Mouse (Mus musculus) intestine, embryonic 15.5 days (tissue): ENCODE data around the gene Slc25a20. TPM values are rescaled to one million over a fixed set of nuclear protein-coding genes. Genes with fewer than 3 reads are reported as not detected.
A peak's percentile ranks its signal among the peaks of the same experiment; 100 is the strongest.

ENCODE experiments used
- ATAC-seq: fragments of 200-750 bp; cut with Nextera tagmentation; 2 replicates; pipeline ENCODE4 v1.8.0; 2017; ENCODE audit warnings: moderate TSS enrichment, moderate library complexity
- H3K27ac ChIP-seq: fragments of 300-500 bp; sonication (generic); 2 replicates; pipeline ENCODE4 v1.5.1; 2015; ENCODE audit warnings: mild to moderate bottlenecking, inconsistent platforms
- H3K27me3 ChIP-seq: fragments of 300-500 bp; sonication (generic); replicated peaks from 2 replicates; pipeline ENCODE4 v1.6.1; 2015; ENCODE audit warnings: inconsistent platforms
- H3K36me3 ChIP-seq: fragments of 300-500 bp; sonication (generic); 2 replicates; pipeline ENCODE4 v1.6.1; 2015; ENCODE audit warnings: inconsistent platforms
- H3K4me1 ChIP-seq: fragments of 300-500 bp; sonication (generic); replicated peaks from 2 replicates; pipeline ENCODE4 v1.6.1; 2015; ENCODE audit warnings: inconsistent platforms
- H3K4me2 ChIP-seq: fragments of 300-500 bp; sonication (generic); replicated peaks from 2 replicates; pipeline ENCODE4 v1.6.1; 2015; ENCODE audit warnings: mild to moderate bottlenecking, inconsistent platforms
- H3K4me3 ChIP-seq: fragments of 300-500 bp; sonication (generic); replicated peaks from 2 replicates; pipeline ENCODE4 v1.5.1; 2015; ENCODE audit warnings: inconsistent platforms
- H3K9ac ChIP-seq: fragments of 300-500 bp; sonication (generic); 2 replicates; pipeline ENCODE4 v1.6.1; 2015; ENCODE audit warnings: inconsistent platforms
- H3K9me3 ChIP-seq: fragments of 300-500 bp; sonication (generic); 2 replicates; pipeline ENCODE4 v1.6.1; 2016; ENCODE audit warnings: inconsistent platforms
- WGBS: fragments of 180-500 bp; shearing (Covaris S2); methylation state at CpG from one replicate; pipeline ENCODE4 v1.1.7; 2015; 5-methylcytosine and 5-hydroxymethylcytosine counted together
- polyA plus RNA-seq: library from polyadenylated mRNA; unstranded; fragments of >200 nt; fragmentation: Nextera tagmentation; extraction: Ambion mirVana; gene quantifications from 2 replicates; pipeline ENCODE4 v1.2.1, GENCODE M21; 2015

Gene Slc25a20
- polyA plus RNA-seq, 1 experiment from 2014 or later: 77.1 TPM

GRCm38 (mm10) chr9:108688451-108688850, 26.6 kb downstream of the Slc25a20 start:
- Histone ChIP-seq H3K27ac (no peak overlapping the region), H3K4me3 (no peak overlapping the region), H3K36me3 (no peaks in the 10 kb centered on the region), H3K4me2 (no peak overlapping the region), H3K9me3 (no peaks in the 10 kb centered on the region), H3K4me1 (peaks cover 9% of the 10 kb centered on the region; the same call in 1 of the 2 replicates), H3K9ac (no peak overlapping the region), H3K27me3 (no peaks in the 10 kb centered on the region)
- 81% methylated on average over 9 of the region's 9 CpGs for whole genome bisulfite sequencing
- ATAC-seq: no peak

GRCm38 (mm10) chr9:108689106-108689505, 27.2 kb downstream of the Slc25a20 start, which contains the start of gene Prkar2a:
TSS of gene Prkar2a (plus strand) at chr9:108689314.
- H3K4me1 ChIP-seq: peaks cover 13% of the 10 kb centered on the region
- ATAC-seq: no peak
- H3K9ac ChIP-seq: no peak within 1 kb of the TSS
- peak within 1 kb of the TSS; percentile 17; the same call in 1 of the 2 replicates for H3K4me2 ChIP-seq
- no peaks in the 10 kb centered on the region for H3K36me3 ChIP-seq
- H3K4me3 ChIP-seq: no peak within 1 kb of the TSS
- no peaks in the 10 kb centered on the region for H3K27me3 ChIP-seq
- no peaks in the 10 kb centered on the region for H3K9me3 ChIP-seq
- H3K27ac ChIP-seq: peak within 1 kb of the TSS; percentile 56; the same call in 1 of the 2 replicates
- 84% methylated on average over 1 of the region's 1 CpGs for WGBS

- Histone ChIP-seq H3K9ac (no peak overlapping the region), H3K4me1 (peaks cover 14% of the 10 kb centered on the region), H3K4me3 (no peak overlapping the region), H3K27ac (peak overlapping the region; percentile 56; the same call in 1 of the 2 replicates), H3K36me3 (no peaks in the 10 kb centered on the region), H3K4me2 (peak overlapping the region; percentile 17), H3K9me3 (no peaks in the 10 kb centered on the region), H3K27me3 (no peaks in the 10 kb centered on the region)
- WGBS: 50% methylated on average over 1 of the region's 1 CpGs
- ATAC-seq: peak; percentile 44
Measured at GRCm38 (mm10) chr9:108689993-108690392, 28.1 kb downstream of the Slc25a20 start.

GRCm38 (mm10) chr9:108690914-108691313, 29.0 kb downstream of the Slc25a20 start:
- ATAC-seq: no peak
- Histone ChIP-seq H3K4me2 (no peak overlapping the region), H3K4me1 (peaks cover 17% of the 10 kb centered on the region), H3K9me3 (no peaks in the 10 kb centered on the region), H3K27ac (peak overlapping the region; percentile 87), H3K36me3 (no peaks in the 10 kb centered on the region), H3K27me3 (no peaks in the 10 kb centered on the region), H3K9ac (no peak overlapping the region), H3K4me3 (no peak overlapping the region)
- WGBS: 78% methylated on average over 6 of the region's 6 CpGs

- H3K4me1 ChIP-seq: peaks cover 14% of the 10 kb centered on the region
- 62% methylated on average over 8 of the region's 8 CpGs for WGBS
- H3K27me3 ChIP-seq: no peaks in the 10 kb centered on the region
- H3K27ac ChIP-seq: peak overlapping the region; percentile 87
- no peaks in the 10 kb centered on the region for H3K9me3 ChIP-seq
- peak; percentile 9; the same call in 1 of the 2 replicates for ATAC-seq
- H3K4me2 ChIP-seq: peak overlapping the region; percentile 94
- no peaks in the 10 kb centered on the region for H3K36me3 ChIP-seq
- H3K4me3 ChIP-seq: no peak overlapping the region
- peak overlapping the region; percentile 82 for H3K9ac ChIP-seq
Measured at GRCm38 (mm10) chr9:108691371-108691770, 29.5 kb downstream of the Slc25a20 start.

GRCm38 (mm10) chr9:108691846-108692225, 29.9 kb downstream of the Slc25a20 start:
- Histone ChIP-seq H3K27ac (peak overlapping the region; percentile 87), H3K9me3 (no peaks in the 10 kb centered on the region), H3K4me2 (peak overlapping the region; percentile 94), H3K36me3 (no peaks in the 10 kb centered on the region), H3K4me3 (peak overlapping the region; percentile 85), H3K4me1 (peaks cover 13% of the 10 kb centered on the region), H3K27me3 (no peaks in the 10 kb centered on the region), H3K9ac (peak overlapping the region; percentile 82)
- under 1% methylated on average over 42 of the region's 42 CpGs for WGBS
- peak; percentile 91 for ATAC-seq

- peak; percentile 70 for ATAC-seq
Measured at GRCm38 (mm10) chr9:108692226-108693041, 30.5 kb downstream of the Slc25a20 start.

GRCm38 (mm10) chr9:108693946-108694345, 32.1 kb downstream of the Slc25a20 start:
- Histone ChIP-seq H3K4me3 (peak overlapping the region; percentile 11; the same call in 1 of the 2 replicates), H3K9ac (peak overlapping the region; percentile 26; the same call in 1 of the 2 replicates), H3K27me3 (no peaks in the 10 kb centered on the region), H3K27ac (no peak overlapping the region), H3K4me2 (peak overlapping the region; percentile 94), H3K9me3 (no peaks in the 10 kb centered on the region), H3K4me1 (peaks cover 13% of the 10 kb centered on the region), H3K36me3 (peaks cover 4% of the 10 kb centered on the region; the same call in 1 of the 2 replicates)
- 73% methylated on average over 4 of the region's 4 CpGs for WGBS
- no peak for ATAC-seq

More at GRCm38 (mm10) chr9:108692226-108693041, 30.5 kb downstream of the Slc25a20 start:
- H3K36me3 ChIP-seq: no peaks in the 10 kb centered on the region
- peak overlapping the region; percentile 82 for H3K9ac ChIP-seq
- H3K27me3 ChIP-seq: no peaks in the 10 kb centered on the region
- H3K4me1 ChIP-seq: peaks cover 13% of the 10 kb centered on the region
- H3K27ac ChIP-seq: peak overlapping the region; percentile 87
- no peaks in the 10 kb centered on the region for H3K9me3 ChIP-seq
- peak overlapping the region; percentile 85 for H3K4me3 ChIP-seq
- H3K4me2 ChIP-seq: peak overlapping the region; percentile 94
- under 1% methylated on average over 92 of the region's 92 CpGs for WGBS

- Histone ChIP-seq H3K4me1 (peaks cover 13% of the 10 kb centered on the region), H3K27me3 (no peaks in the 10 kb centered on the region), H3K4me3 (no peak overlapping the region), H3K27ac (no peak overlapping the region), H3K36me3 (peaks cover 4% of the 10 kb centered on the region; the same call in 1 of the 2 replicates), H3K4me2 (peak overlapping the region; percentile 94), H3K9ac (no peak overlapping the region), H3K9me3 (no peaks in the 10 kb centered on the region)
- WGBS: 94% methylated on average over 1 of the region's 1 CpGs
- ATAC-seq: no peak
Measured at GRCm38 (mm10) chr9:108694533-108694932, 32.6 kb downstream of the Slc25a20 start.

GRCm38 (mm10) chr9:108702476-108702875, 40.6 kb downstream of the Slc25a20 start:
- ATAC-seq: no peak
- H3K4me2 ChIP-seq: no peak overlapping the region
- H3K4me3 ChIP-seq: no peak overlapping the region
- H3K9ac ChIP-seq: no peak overlapping the region
- no peaks in the 10 kb centered on the region for H3K27me3 ChIP-seq
- peaks cover 15% of the 10 kb centered on the region for H3K4me1 ChIP-seq
- H3K36me3 ChIP-seq: peaks cover 4% of the 10 kb centered on the region; the same call in 1 of the 2 replicates
- no peaks in the 10 kb centered on the region for H3K9me3 ChIP-seq
- no peak overlapping the region for H3K27ac ChIP-seq

GRCm38 (mm10) chr9:108703373-108704110, 41.7 kb downstream of the Slc25a20 start:
- Histone ChIP-seq H3K4me1 (peaks cover 15% of the 10 kb centered on the region), H3K9me3 (no peaks in the 10 kb centered on the region), H3K36me3 (no peaks in the 10 kb centered on the region), H3K4me3 (no peak overlapping the region), H3K9ac (no peak overlapping the region), H3K4me2 (peak overlapping the region; percentile 36), H3K27me3 (no peaks in the 10 kb centered on the region), H3K27ac (peak overlapping the region; percentile 76)
- peak; percentile 93 for ATAC-seq
- 31% methylated on average over 12 of the region's 12 CpGs for WGBS

- Histone ChIP-seq H3K9ac (no peak overlapping the region), H3K4me3 (no peak overlapping the region), H3K27me3 (no peaks in the 10 kb centered on the region), H3K27ac (peak overlapping the region; percentile 18; the same call in 1 of the 2 replicates), H3K9me3 (no peaks in the 10 kb centered on the region), H3K4me2 (no peak overlapping the region), H3K36me3 (no peaks in the 10 kb centered on the region), H3K4me1 (peaks cover 15% of the 10 kb centered on the region)
- 53% methylated on average over 7 of the region's 7 CpGs for WGBS
- no peak for ATAC-seq
Measured at GRCm38 (mm10) chr9:108704591-108704990, 42.7 kb downstream of the Slc25a20 start.
